Mouse (Mus musculus): ENCODE results near the gene Fndc3a.
A peak's percentile ranks its signal among the peaks of the same experiment; 100 is the strongest.

Gene Fndc3a

GRCm38 (mm10) chr14:72536392-72537017 is 173.3 kb downstream of the Fndc3a start:
- no peak for DNase-seq (ENCODE audit: low read depth)

DNA sequence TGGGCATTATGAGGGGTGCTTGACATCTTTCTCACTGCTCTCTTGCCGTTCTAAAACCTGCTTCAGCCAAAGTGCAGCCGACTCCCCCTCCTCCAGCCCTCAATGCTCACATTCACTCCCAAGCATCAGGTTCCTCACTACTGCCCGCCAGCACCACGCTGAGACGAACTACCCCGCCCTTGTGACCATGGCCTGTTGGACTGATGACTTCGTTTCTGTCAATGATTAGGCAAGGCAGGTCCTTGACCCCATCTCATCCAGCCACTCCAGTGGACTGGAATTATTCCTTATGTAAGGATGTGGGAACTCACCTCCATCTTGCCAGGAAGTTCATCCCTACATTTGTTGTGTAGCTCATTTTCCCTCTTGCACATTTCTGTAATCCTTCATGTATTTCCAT is 175.9 kb downstream of the Fndc3a start:
- no peak for DNase-seq (ENCODE audit: low read depth)

- no peak for DNase-seq (ENCODE audit: low read depth)
These were observed 177.5 kb downstream of the Fndc3a start for GRCm38 (mm10) chr14:72532028-72532917.

GRCm38 (mm10) chr14:72527126-72527525 is 182.7 kb downstream of the Fndc3a start:
- DNase-seq (ENCODE audit: low read depth): no peak

GRCm38 (mm10) chr14:72519561-72519960 is 190.2 kb downstream of the Fndc3a start:
- no peak for DNase-seq (ENCODE audit: low read depth)

DNA sequence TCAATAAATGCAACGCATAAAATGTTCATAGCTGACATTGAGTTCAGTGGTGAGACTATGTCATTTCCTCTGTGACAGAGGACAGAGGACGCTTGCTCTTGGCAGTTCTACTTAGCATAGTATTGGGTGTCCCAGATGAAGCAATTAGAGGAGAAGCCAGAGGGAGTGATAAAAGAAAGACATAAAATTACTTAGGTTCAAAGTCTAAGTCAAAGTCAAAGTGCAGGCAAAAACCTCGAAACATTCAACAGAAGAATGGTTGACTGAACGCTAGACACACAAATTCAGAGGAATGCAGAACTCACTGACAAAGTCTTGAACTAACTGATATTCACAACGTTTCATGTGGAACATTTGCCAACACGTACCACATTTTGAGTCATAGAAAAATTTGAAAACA is 191.0 kb downstream of the Fndc3a start:
- DNase-seq (ENCODE audit: low read depth): no peak

- DNase-seq (ENCODE audit: low read depth): peak; percentile 10
These were observed 193.4 kb downstream of the Fndc3a start for GRCm38 (mm10) chr14:72516376-72516775.

DNA sequence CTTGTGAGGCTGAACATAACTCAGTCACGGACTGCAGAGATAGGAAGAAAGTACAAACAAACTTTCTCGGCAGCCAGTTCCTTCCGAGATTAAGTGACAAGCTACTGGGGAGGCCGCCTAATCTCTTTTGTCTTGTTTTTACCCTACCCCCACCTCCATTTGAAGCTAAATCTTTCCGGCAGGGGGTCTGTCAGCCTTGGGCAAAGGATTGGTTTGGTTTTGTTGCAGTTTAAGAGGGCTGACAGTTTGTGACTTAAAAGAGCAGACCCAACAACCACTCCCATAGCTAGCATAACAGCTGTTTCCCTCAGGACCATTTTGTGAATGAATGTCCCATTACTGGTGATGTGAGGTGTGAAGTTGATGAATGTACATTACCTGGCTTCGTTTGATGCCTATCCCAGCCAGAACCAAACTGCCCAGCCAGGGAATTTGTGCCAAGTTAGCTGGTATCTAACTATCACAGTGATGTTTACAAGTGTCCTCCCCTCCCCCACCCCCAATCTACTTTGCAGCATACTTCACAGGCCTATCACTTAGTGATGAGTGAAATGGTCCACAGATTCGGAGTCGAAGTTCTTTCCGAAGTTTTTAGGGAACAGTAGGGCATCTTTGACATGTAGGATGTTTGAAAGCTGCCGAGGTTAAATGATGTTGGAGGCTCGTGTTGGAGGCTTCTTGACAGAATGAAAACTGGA is 202.9 kb downstream of the Fndc3a start:
- DNase-seq (ENCODE audit: low read depth): peak; percentile 4

GRCm38 (mm10) chr14:72506018-72506722 is 203.6 kb downstream of the Fndc3a start:
- DNase-seq (ENCODE audit: low read depth): peak; percentile 4

GRCm38 (mm10) chr14:72504985-72505384 is 204.8 kb downstream of the Fndc3a start:
- DNase-seq (ENCODE audit: low read depth): no peak

GRCm38 (mm10) chr14:72503241-72503640 is 206.6 kb downstream of the Fndc3a start:
- DNase-seq (ENCODE audit: low read depth): no peak

DNA sequence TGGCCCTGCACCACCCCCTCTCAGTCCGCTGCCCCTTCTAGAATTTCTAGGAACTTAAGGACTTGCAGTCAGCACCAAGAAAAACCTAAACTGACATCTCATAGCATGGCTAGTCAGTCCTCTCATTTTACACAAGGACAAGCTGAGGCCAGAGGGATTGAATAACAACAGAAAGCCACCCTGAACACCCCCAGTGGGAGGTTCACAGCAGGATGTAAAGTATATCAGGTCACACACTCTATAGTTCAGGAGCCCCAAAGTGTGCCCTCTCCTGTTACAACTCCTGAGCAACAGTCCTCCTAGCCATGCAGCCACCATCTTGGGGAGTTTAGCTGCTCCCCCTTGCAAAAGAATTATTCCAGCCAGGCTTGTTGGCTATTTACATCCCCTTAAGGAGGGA is 216.0 kb downstream of the Fndc3a start:
- no peak for DNase-seq (ENCODE audit: low read depth)

DNA sequence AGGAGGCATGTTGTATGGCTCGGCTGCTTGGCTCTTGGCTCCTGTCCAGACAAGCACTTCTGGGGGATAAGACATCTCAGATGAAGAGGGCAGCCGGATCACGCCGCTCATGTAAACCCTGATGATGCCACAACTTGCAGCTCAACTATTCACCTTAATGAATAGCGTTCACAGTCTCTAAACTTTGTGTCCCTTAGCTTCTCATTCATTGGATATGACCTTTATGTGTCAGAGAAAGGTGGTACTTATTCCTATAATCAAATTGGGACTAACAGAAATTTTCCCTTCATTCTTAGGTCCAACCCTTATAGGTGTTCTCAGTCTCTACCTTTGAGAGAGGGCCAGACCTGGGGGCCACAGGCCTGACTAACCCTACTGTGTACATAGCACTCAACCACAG is 218.1 kb downstream of the Fndc3a start, which contains the start of gene Gm9195:
Gene Gm9195, minus strand, starts transcription at position 101 of the 400 bp plus-strand sequence.
- no peak for DNase-seq (ENCODE audit: low read depth)

GRCm38 (mm10) chr14:72490367-72490766 is 219.4 kb downstream of the Fndc3a start:
- no peak for DNase-seq (ENCODE audit: low read depth)
